Mouse (Mus musculus): Measurements from ENCODE around the gene Zfyve27.

- TF ChIP-seq MAX (IDR thresholded peaks at IDR 0.05; ENCODE audit: low read length) (no peak), RAD21 (IDR thresholded peaks at IDR 0.05; ENCODE audit: low read depth, low read length) (no peak), SMC3 (IDR thresholded peaks at IDR 0.05; ENCODE audit: low read depth, low read length) (no peak), POLR2A (IDR thresholded peaks at IDR 0.05; ENCODE audit: control insufficient read depth in 1 of 2, insufficient read depth in 1 of 2, low read depth in 1 of 2, low read length in 2 of 2, poor library complexity in 1 of 2) (no peak), TAL1 (IDR thresholded peaks at IDR 0.05; ENCODE audit: low read length) (no peak), CTCF (IDR thresholded peaks at IDR 0.05 in 2 of 3, conservative IDR thresholded peaks at IDR 0.05 in 1 of 3; ENCODE audit: control insufficient read depth in 1 of 3, insufficient read depth in 1 of 3, low read depth in 2 of 3, low read length in 3 of 3, poor library complexity in 1 of 3, severe bottlenecking in 1 of 3) (no peak), JUND (IDR thresholded peaks at IDR 0.05; ENCODE audit: low read depth, low read length) (no peak), MAZ (IDR thresholded peaks at IDR 0.05; ENCODE audit: low read depth, low read length) (no peak)
Observed at GRCm38 (mm10) chr19:42131101-42131500, 32.6 kb upstream of the Zfyve27 start.

Measured in MEL (cell line).